In genomic region chr4:55711500-55712341, GRCm38 (mm10) we compare ENCODE assay signal across 11 mouse cellular contexts.
A peak's percentile ranks its signal among the peaks of the same experiment; 100 is the strongest.
DNase-seq lines count a peak whose midpoint lies in the region; ATAC-seq lines count a peak whose summit lies in the region.
"Had no signal": no experiment of that assay in that cellular context is flagged by ENCODE, and none has a peak within 500 bp of the region (broad histone marks: within the 10 kb centered on the region; RNA-seq: fewer than 3 reads in every experiment).

No protein-coding gene starts in this region.

- ATAC-seq in granulocyte monocyte progenitor cell, adult 5-6 weeks (replicated peaks; ENCODE audit: poor library complexity, severe bottlenecking): 0 out of 2 replicates have a peak, but pooled peaks have one; percentile 26
- ATAC-seq: activated CD4-positive, CD25-positive, alpha-beta regulatory T cell, adult 4 months had no signal

- peak; percentile 44 for DNase-seq in heart, adult 11 months
- DNase-seq in heart, postnatal 4 days: no peak
- peak; percentile 65 for DNase-seq in NIH3T3 (ENCODE audit: low read depth)
- DNase-seq in kidney, postnatal 36 days: peak; percentile 13 to 51
- DNase-seq in thymus, postnatal 14 days: no peak
- DNase-seq in adrenal gland, postnatal 14 days: no peak
- DNase-seq in natural killer cell, adult 2 months (ENCODE audit: low spot score in 2 of 2): no peak
- DNase-seq: cerebellum, adult 9-10 months; thymus, postnatal 36 days had no signal

Comparison
In these comparisons a context has a peak if more than half of its experiments do, and no peak if none do; other contexts are left out.
1. DNase-seq: peak in heart, adult 11 months (single experiment), NIH3T3 (single experiment) and kidney, postnatal 36 days (2 of 2); none in heart, postnatal 4 days (single experiment), thymus, postnatal 14 days (single experiment), adrenal gland, postnatal 14 days (single experiment) and natural killer cell, adult 2 months (0 of 2).